Mouse (Mus musculus) cerebellum, postnatal 4 days (tissue): ENCODE measurements around the gene Dhx37.
A peak's percentile ranks its signal among the peaks of the same experiment; 100 is the strongest.
"Not testable (repeated sequence)": the region's sequence is repeated elsewhere in the genome, so short reads cannot be mapped to it uniquely, and the experiment has no call there.

ENCODE experiments used
- DNase-seq, 2 experiments: peaks; one replicate each; pipeline ENCODE4 v3.0.0; 2022; ENCODE audit warnings: low spot score in 2 of 2, mixed read lengths in 1 of 2

Gene Dhx37

GRCm38 (mm10) chr5:125448631-125449030, 14.7 kb upstream of the Dhx37 start:
- no peak for DNase-seq

- no peak for DNase-seq
Observed at GRCm38 (mm10) chr5:125448026-125448425, 14.1 kb upstream of the Dhx37 start.

- no peak for DNase-seq
Observed at GRCm38 (mm10) chr5:125446344-125446743, 12.4 kb upstream of the Dhx37 start.

- no peak for DNase-seq
Observed at GRCm38 (mm10) chr5:125444554-125444953, 10.6 kb upstream of the Dhx37 start.

GRCm38 (mm10) chr5:125443915-125444314, 10.0 kb upstream of the Dhx37 start:
- DNase-seq: no peak

GRCm38 (mm10) chr5:125443335-125443734, 9.4 kb upstream of the Dhx37 start:
- DNase-seq: no peak

GRCm38 (mm10) chr5:125442136-125442995, 8.4 kb upstream of the Dhx37 start:
- DNase-seq: no peak

GRCm38 (mm10) chr5:125441234-125442114, 7.6 kb upstream of the Dhx37 start, which contains the start of gene Bri3bp:
Bri3bp (plus strand) TSS chr5:125441568.
- DNase-seq: peak in 1 of 2 experiments; percentile 65

- no peak for DNase-seq
Observed at GRCm38 (mm10) chr5:125440583-125441233, 6.8 kb upstream of the Dhx37 start.

GRCm38 (mm10) chr5:125434347-125434746, 426 bp upstream of the Dhx37 start:
- DNase-seq: not testable (repeated sequence)

GRCm38 (mm10) chr5:125432324-125432723, 1.6 kb downstream of the Dhx37 start:
- not testable (repeated sequence) for DNase-seq

GRCm38 (mm10) chr5:125426343-125426742, 7.6 kb downstream of the Dhx37 start:
- no peak for DNase-seq

- DNase-seq: no peak
Observed at GRCm38 (mm10) chr5:125425698-125426276, 8.1 kb downstream of the Dhx37 start.

GRCm38 (mm10) chr5:125419124-125419523, 14.8 kb downstream of the Dhx37 start:
- no peak for DNase-seq

GRCm38 (mm10) chr5:125418636-125419035, 15.3 kb downstream of the Dhx37 start:
- no peak for DNase-seq

GRCm38 (mm10) chr5:125416183-125416582, 17.7 kb downstream of the Dhx37 start:
- DNase-seq: no peak

- no peak for DNase-seq
Observed at GRCm38 (mm10) chr5:125413763-125414162, 20.2 kb downstream of the Dhx37 start.

GRCm38 (mm10) chr5:125412536-125412935, 21.4 kb downstream of the Dhx37 start:
- not testable (repeated sequence) for DNase-seq

GRCm38 (mm10) chr5:125411972-125412530, 21.9 kb downstream of the Dhx37 start:
- peak; percentile 65 to 85 for DNase-seq

- peak in 1 of 2 experiments; percentile 34 for DNase-seq
Observed at GRCm38 (mm10) chr5:125409348-125410090, 24.4 kb downstream of the Dhx37 start.
